Mouse (Mus musculus): ENCODE results near the gene Gm42791.

The Gm42791 gene

DNA sequence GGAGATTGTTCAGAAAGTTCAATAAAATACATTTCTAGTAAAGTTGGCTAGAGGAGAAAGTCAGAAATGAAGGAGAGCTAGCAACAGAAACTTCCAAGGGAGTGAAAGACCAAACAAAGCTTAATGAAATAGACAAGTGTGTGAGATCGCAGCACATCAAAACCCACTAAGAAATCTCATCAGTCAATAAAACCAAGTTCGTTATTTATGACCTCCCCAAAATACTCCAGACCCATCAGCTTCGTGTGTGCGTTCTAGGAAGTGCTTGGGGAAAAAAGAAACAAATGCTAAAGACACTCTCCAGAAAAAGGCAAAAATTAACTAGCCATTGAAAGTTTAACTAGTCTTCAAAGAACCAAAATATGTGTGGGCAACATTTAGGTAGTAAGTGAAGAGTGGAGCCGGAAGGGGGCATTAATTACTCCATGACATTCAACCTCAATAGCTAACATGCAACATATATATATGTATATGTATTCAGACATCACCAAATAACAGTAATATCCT lies 67.2 kb downstream of the Gm42791 start:
- no peak for DNase-seq (ENCODE audit: low spot score in 2 of 2)

DNA sequence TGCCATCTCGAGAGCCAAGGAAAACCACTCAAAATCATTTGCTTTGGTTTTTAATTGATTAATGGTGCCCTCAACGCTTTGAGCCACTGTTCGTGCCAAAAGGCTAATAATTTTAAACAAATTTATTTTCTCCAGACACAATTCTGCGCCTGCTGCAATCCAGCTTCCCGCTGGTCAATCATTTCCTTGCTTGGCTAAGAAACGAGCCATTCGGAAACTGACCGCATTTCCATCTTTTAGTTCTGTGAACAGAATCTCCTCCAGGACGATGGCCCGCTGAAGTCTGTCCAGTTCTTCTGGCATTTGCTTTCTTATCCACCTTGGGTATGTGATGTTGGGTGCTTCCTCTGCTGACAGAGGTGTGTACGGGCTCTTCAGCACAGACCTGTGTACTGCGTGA lies 70.4 kb downstream of the Gm42791 start:
- no peak for DNase-seq (ENCODE audit: low spot score in 2 of 2)

DNA sequence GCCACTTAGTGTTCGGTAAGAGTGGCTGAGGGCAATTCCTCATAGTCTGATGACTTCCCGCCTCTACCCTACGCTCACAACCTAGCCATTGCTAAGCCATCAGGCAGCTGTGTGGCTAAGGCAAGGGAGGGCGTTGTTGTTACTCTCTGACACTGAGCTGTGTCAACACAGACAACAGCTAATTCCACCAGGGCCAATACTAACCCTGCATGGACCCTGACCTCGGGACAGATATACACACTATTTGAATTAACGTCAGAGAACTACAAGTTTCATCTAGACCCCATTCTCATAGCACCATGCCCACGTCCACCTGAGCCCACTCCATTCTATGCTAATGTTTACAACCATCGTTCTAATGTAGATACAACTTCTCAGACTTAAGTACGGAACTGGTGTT lies 70.9 kb downstream of the Gm42791 start:
- no peak for DNase-seq (ENCODE audit: low spot score in 2 of 2)

DNA sequence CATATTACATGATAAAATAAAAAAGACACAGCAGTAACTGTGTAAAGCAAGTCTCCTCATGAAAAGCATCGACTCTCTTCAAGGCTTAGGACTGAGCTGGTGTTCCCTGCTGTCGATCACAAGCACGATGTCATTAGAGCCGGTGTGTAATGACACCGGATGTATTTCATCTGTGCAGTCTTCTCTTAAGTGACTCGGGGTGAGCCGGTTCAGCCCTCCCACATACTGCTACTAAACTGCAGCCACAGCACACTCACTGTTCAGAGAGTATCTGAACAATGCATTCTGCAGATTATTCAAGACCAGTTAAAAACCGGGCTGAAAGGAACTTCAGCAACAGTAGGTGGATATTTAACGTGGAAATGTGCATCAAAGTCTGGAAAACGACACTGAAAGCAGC lies 71.5 kb downstream of the Gm42791 start:
- no peak for DNase-seq (ENCODE audit: low spot score in 2 of 2)

DNA sequence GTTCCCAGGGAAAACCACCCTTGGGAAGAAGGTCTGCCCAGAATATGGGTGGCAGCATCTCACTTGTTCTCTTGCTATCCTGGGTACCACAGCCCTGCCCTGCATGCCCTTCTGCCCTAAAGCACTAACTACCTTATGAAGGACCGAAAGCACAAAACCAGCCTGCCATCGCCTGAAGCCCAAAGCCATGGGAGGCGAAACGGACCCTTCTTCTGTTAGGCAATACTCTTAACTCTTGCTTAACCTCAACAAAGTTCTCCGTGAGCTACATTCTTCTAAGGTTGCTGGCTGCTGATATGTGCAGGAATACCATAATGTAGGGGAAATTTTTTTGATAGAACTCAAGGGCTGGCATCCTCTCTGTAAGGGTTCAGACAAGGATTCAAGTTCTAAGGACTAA lies 72.2 kb downstream of the Gm42791 start:
- no peak for DNase-seq (ENCODE audit: low spot score in 2 of 2)

DNA sequence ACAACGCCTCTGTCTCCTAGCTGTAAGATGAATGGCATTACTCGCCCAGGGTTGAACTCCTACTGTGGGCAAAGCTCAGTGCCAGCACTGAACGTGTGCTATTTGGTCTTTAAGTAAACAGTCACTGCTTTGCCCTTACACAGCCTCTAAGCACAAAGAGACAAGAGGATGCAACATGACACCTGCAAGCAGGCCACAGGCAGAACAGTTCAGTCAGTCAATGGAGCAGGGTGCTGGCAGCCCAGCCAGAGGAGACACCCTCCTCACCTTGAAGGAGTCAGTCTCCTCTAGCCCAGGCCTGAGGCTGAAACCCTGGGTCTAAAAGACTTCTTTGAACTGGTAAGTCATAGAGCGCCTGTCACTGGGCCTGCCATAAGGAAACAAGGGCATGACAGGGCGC lies 76.9 kb downstream of the Gm42791 start:
- no peak for DNase-seq (ENCODE audit: low spot score in 2 of 2)

DNA sequence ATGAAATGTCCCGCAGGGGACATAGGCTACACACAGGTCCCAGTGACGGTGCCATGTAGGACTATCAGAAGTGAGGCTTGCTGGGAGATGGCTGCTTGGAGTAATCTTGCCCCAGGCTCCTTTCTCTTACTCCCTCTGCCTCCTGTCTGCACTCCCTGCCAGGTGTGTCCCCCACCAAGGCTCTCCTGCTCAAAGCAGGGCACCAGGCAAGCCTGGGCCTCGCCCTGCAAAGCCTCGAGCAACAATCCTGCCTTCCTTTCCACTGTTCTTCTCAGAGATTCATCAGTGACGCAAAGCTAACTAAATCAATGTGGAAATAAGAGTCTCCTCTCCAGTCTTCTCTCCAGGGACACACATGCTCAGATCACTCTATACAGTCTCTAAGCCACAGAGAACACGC lies 78.2 kb downstream of the Gm42791 start:
- no peak for DNase-seq (ENCODE audit: low spot score in 2 of 2)

DNA sequence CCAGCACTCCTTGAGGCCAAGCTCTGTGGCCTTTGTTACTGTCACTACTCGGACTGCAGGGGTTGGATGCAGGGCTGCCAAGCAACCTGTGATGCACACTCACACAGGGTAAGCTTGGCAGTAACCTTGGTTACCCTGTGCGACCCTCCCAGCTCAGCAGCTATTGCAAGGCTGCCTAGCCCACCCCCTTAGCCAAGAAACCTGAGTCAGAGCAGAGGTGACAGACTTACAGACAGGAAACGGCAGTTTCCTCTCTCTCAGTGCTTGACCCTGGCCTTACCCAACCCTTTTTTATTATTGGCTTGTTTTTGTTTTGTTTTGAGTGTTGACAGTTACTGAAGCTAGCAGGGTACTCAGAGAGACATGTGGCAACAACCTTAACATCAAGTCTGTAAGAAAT lies 82.7 kb downstream of the Gm42791 start:
- no peak for DNase-seq (ENCODE audit: low spot score in 2 of 2)

DNA sequence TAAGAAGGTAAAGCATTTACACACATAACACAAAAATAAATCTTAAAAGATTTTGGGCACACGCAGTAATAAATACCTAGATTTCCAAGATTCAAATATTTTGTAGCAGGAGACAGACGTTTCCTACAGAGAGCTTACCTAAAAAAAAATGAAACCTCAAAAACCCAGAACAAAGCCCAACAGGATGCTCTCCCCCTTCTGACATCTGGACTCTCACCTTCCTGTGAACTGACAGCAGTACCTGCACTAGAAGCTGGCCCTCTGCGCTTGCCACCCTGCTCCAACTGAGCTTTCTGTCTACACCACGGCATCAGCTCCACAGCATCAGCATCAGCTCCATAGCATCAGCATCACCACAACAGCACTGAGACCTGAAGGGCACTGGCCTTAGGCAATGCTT lies 84.9 kb downstream of the Gm42791 start:
- no peak for DNase-seq (ENCODE audit: low spot score in 2 of 2)

DNA sequence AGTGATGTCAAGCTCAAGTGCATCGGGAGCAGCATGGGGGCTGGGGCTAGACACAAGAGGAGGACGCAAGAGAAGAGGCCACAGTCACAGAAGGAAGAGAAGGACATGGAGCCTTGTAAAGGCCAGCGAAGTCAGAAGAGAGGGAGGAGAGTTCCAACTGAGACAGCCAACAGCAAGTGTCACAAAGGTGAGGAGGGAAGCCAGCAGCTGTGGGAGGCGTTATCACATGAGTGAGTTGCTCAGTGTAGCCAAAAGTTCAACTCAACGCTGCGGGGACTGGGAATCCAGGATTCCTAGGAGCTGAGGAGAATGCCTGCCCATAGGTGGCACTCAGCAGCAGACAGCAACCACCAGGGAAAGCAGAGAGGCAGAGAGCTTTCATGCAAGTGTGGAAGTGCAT lies 85.5 kb downstream of the Gm42791 start:
- no peak for DNase-seq (ENCODE audit: low spot score in 2 of 2)

DNA sequence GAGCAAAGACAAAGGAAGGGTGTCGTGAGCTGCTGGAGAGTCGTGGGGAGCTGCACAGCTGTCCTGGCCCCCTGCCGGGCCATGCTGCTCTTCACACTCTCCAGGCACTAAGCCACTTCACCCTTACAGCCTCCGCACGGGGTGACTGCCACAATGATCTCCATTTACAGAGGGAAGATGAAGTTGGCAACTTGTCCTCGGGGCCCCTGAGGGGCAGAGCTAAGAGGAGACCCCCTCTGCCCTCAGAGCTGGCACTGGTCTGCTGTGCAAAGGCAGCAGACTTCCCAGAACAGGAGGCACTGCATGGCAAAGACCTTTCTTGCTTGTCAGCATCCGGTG lies 85.9 kb downstream of the Gm42791 start:
- DNase-seq (ENCODE audit: low spot score in 2 of 2) = peak in 1 of 2 experiments; percentile 40

DNA sequence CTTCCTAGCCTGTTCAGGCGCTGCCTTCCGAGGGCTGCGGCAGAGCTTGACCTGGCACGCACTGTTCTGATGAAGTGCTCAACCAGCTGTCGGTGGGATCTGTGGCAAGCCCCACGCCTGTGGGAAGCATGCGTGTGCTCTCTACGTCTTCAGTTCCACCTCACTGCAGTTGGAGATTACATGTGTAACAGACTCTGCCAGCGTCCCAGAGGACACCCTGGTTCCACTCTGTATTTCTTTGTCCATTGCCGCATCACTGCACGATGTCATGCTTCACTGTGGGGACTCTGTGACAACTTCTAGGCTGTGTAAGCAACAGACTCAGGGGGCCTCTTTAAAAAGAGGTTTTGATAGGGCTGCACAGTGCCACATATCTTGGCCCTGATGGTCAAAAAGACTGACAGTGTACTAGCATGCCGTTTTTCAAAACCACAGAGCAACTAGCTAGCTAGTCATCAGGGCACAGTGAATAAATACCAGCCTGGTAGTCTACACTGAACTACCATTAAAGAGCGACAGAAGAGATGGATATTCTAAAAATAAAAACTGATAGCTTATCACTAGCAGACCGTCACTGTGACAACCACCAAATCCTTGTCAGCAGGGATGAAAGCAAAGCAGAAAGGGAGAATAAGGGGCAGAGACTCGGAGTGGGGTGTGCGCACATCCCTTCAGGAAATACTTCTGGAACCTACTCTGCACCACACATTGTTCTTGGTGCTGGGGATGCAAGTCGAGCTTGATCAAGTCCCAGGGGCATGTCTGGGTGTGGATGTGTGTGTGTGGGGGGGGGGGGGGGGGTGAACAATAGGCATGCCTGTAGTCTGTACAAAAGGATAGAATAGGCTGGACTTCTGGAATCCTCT lies 86.5 kb downstream of the Gm42791 start:
- no peak for DNase-seq (ENCODE audit: low spot score in 2 of 2)

DNA sequence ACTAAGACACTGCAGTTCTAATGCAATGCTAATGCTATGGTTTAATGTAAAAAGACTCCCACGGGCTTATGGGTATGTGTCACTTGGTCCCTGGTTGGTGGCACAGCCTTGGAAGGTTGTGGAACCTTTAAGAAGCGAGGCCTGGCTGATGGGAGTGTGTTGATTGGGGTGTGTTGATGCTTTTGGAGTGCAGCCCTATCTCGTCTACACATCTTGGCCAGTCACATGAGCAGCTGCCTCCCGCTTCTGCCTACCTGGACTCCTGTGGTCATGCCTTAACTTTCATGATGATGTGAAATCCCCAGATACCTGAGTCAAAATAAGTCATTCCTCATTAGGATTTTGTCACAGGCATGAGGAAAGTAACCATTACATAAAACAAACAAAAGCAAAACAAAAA lies 88.6 kb downstream of the Gm42791 start:
- no peak for DNase-seq (ENCODE audit: low spot score in 2 of 2)

DNA sequence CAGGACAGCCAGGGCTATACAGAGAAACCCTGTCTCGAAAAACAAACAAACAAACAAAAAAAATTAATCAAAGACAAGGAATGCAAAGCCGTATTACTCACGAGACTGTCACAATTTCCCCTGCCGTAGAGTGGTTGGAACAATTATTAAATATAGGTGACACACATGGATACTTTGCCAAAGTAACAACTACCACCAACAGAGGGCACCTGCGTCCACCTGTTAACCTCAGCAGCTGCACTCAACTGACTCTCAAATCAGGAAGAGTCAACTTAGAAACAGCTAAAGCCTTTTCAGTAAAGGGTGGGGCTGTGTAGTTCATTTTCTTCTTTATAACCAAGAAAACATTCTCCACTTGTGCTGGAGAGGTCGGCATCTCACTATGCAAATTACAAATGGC lies 90.1 kb downstream of the Gm42791 start:
- no peak for DNase-seq (ENCODE audit: low spot score in 2 of 2)

DNA sequence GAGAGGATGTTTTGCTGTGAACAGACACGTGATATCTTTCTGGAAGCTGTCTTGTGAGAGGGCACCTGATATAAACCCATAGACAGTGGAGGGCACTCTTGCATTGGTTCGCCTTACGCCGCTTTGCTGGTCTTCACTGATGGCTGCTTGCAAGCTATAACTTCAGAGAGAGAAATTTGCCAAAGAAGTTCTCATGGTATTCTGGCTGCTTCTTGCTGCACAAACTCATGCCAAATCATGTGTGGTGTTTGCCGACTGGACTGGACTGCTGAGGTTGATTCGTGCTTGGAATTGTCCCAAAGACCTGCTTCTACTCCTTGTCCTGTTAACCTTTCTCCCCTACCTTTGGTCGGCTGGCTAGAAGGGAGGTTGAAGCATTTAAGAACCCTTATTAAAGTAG lies 95.6 kb downstream of the Gm42791 start:
- DNase-seq (ENCODE audit: low spot score in 2 of 2) = no peak

DNA sequence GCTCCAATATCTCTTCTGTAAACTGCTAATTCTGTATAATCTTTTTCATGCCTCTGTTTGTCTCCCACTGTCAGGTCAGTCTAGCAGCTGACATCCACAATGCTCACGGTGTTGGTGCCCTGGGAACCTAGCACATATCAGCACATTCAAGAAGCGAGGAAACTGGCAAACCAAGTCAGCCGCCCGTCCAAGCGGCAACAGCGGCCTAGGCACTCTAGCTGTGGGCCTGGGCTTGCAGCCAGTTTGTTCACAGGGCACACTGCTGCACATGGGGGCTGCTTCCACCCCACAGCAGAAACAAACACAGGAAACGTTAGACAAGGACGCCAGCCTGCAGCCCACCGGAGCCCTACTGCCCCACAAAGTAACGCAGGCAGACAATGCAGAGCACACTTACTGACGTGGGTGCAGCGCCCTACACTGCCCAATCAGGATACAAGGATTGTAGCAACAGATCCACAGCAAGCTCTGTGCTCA lies 97.0 kb downstream of the Gm42791 start:
- no peak for DNase-seq (ENCODE audit: low spot score in 2 of 2)

DNA sequence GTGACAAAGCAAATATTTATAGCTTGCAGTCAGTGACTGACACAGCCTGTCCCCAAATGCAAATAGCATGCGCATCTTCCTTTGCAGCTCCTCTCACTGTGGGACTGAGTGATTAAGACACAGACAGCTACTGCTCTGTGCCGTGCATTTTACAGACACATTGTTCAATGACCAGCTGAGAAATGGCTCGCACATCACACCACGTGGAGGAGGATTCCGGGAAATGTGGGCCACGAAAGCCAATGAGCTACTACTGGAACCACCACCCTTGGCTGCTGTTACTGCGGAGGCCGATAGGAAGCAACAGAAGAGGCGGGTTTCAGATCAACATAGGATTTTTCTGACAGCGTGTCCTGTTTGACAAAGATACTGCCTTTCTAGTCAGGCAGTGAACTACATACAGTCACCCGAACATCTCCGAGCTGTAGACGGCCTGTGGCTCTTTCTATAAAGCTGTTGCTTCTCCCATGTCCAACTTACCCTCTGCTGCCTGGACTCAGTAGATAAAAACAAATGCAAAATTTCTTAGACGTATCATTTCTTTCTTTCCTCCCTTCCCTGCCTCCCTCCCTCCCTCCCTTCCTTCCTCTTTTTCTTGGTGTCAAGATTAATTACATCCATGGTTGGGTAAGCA lies 97.8 kb downstream of the Gm42791 start:
- DNase-seq (ENCODE audit: low spot score in 2 of 2) = peak; percentile 30 to 74

DNA sequence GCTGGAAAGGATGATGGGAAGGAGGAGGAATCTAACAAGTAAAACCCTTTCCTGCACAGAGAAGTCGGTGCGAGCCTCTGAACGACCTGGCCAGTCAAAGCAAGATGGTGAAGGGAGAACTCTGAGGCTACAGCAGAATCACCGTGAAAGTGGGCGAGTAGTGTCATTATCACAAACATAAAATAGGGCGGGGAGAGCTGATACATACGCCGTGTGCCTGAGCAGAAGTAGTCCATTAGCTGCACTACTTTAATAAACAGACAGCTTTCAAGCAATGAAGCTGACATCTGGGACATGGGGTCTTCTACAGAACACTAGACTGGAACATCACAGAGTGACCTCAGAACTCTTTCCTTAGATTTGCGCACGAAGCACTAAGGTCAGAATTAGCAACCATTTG lies 98.4 kb downstream of the Gm42791 start:
- DNase-seq (ENCODE audit: low spot score in 2 of 2) = no peak

DNA sequence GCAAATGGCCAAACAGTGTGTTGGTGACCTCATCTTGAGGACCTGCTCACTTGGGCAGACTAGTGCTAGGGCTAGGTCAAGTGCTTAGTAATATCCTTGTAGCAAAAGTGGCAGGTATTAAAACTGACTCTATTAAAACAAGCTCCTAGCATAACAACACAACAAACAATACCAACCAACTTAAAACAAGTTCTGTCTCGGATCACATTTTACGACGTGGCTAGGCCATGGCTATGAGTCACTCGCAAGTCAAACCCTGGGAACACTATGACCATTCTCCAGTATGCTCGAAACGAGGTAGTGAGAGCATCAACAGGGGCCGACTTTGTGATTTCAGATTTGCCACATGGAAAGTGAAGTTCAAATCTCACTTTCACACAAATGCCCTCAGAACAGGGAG lies 99.1 kb downstream of the Gm42791 start:
- no peak for DNase-seq (ENCODE audit: low spot score in 2 of 2)

DNA sequence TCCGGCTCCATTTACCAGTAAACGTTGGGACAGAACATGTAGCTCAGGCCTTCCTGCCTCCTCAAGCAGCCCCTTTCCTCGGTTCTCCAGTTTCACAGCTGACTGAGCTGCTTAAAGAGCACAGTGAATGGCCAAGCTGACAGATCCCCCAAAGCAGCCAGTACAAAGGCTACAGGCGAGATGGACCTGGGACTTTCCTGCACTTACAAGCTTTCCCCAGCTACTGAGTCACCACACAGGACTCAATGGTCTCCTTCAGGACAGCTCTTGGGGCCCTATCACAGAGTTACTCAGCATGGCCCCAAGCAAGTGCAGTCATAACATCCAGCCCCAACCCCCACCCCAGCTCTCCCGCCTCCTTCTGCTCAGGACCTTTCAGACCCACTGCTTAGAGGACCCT lies 99.9 kb downstream of the Gm42791 start:
- DNase-seq (ENCODE audit: low spot score in 2 of 2) = no peak

DNA sequence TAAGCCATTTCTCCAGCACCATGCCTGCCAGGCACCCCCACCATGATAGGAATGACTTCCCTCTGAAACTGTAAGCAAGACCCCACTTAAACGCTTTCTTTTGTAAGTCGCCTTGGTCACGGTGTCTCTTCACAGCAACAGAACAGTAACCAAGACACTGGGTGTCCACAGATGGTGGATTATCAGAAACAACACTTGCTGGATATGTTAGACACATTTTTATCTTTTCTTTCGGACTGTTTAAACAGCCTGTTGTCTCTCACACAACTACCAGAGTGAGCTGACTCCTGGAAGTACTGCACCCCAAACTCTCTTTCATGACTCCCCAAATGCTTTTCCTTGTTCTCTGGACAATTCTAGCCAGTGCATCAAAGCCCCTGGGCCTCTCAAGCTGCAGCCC lies 104.7 kb downstream of the Gm42791 start:
- DNase-seq (ENCODE audit: low spot score in 2 of 2) = no peak

DNA sequence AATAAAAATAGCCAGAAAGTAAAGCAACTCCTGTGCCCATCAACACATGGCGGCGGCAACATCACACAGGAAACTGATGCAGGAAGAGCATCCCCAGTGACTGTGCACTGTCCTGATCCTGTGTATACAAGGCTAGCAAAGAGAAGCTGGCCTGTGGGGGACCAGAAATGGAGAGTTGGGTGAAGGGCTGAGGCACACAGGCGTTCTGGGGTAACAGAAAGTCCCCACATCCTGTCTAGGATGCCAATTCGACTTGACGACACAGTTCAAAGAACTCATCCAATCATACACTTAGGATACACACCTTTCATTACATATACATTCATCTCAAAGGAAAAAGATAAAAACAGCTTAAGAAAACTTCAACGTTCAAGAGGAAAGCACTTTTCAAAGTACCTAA lies 106.9 kb downstream of the Gm42791 start:
- DNase-seq (ENCODE audit: low spot score in 2 of 2) = no peak
